Mouse (Mus musculus) urinary bladder, postnatal 25 days (tissue): ENCODE results near the gene Olfr1090.

Source experiments
- DNase-seq: peaks from one replicate; pipeline ENCODE4 v3.0.0; 2022; ENCODE audit warnings: low spot score

Olfr1090 gene

GRCm38 (mm10) chr2:86758893-86759292 is at the start of gene Olfr1090:
Gene Olfr1090 (minus strand): TSS chr2:86758993.
- no peak for DNase-seq

- no peak for DNase-seq
These were observed 23.4 kb upstream of the Olfr1090 start, which contains the start of gene Olfr1093 for GRCm38 (mm10) chr2:86782179-86782578. Gene Olfr1093 (plus strand): TSS chr2:86782479.

GRCm38 (mm10) chr2:86761050-86761449 is 2.3 kb upstream of the Olfr1090 start:
- DNase-seq: no peak

GRCm38 (mm10) chr2:86733601-86734000 is 25.2 kb downstream of the Olfr1090 start, which contains the start of gene Olfr1089:
Gene Olfr1089 (minus strand): TSS chr2:86733701.
- DNase-seq: no peak
